ENCODE assay signal across 9 mouse cellular contexts in genomic region chr6:52161336-52162092, GRCm38 (mm10). TPM values are rescaled to one million over a fixed set of nuclear protein-coding genes. Genes with fewer than 3 reads are reported as not detected.
DNase-seq lines count a peak whose midpoint lies in the region; ATAC-seq and TF ChIP-seq lines count a peak whose summit lies in the region.
"Had no signal": no experiment of that assay in that cellular context is flagged by ENCODE, and none has a peak within 500 bp of the region (broad histone marks: within the 10 kb centered on the region; RNA-seq: fewer than 3 reads in every experiment).

No protein-coding gene starts in this region.

- peak overlapping the region; percentile 79 for H3K4me3 ChIP-seq in kidney, embryonic 16.5 days (ENCODE audit: low read length)
- H3K4me3 ChIP-seq in hindbrain, embryonic 12.5 days, result peak overlapping the region; percentile 66
- H3K4me3 ChIP-seq in myocyte, result peak overlapping the region; percentile 86

- DNase-seq in kidney, adult 11 months, result no peak
- DNase-seq in embryo, embryonic 9.5 days (ENCODE audit: extremely low spot score), result peak; percentile 52
- no peak for DNase-seq in cerebellum, adult 18-20 months
- no peak for DNase-seq in B cell, adult 2 months
- DNase-seq in spleen, postnatal 10 days (ENCODE audit: low spot score in 2 of 2), result no peak

- ATAC-seq in kidney, embryonic 16.5 days (ENCODE audit: low FRiP score, low TSS enrichment), result no peak
- no peak for ATAC-seq in hindbrain, embryonic 12.5 days (ENCODE audit: low FRiP score)

- no peak for TF ChIP-seq POLR2A in myocyte (IDR thresholded peaks at IDR 0.05; ENCODE audit: insufficient read length, low read depth)

- peaks cover 80% of the 10 kb centered on the region for H3K4me1 ChIP-seq in kidney, embryonic 16.5 days (ENCODE audit: insufficient read depth, low read length)
- H3K4me1 ChIP-seq in hindbrain, embryonic 12.5 days, result peaks cover 21% of the 10 kb centered on the region

- no peaks in the 10 kb centered on the region for H3K9me3 ChIP-seq in kidney, embryonic 16.5 days (ENCODE audit: low read length)
- no peaks in the 10 kb centered on the region for H3K9me3 ChIP-seq in hindbrain, embryonic 12.5 days (replicated peaks)

- H3K9ac ChIP-seq in kidney, embryonic 16.5 days (replicated peaks; ENCODE audit: low read length), result peak overlapping the region; percentile 56; the same call in 1 of the 2 replicates
- H3K9ac ChIP-seq in hindbrain, embryonic 12.5 days, result peak overlapping the region; percentile 97
- H3K9ac ChIP-seq: liver, embryonic 14.5 days had no signal

- no peak overlapping the region for H3ac ChIP-seq in myocyte (ENCODE audit: control insufficient read depth, insufficient read length)

- H3K27me3 ChIP-seq in kidney, embryonic 16.5 days (ENCODE audit: insufficient read depth, low read length), result peaks cover 12% of the 10 kb centered on the region
- H3K27me3 ChIP-seq in hindbrain, embryonic 12.5 days, result peaks cover 66% of the 10 kb centered on the region
- H3K27me3 ChIP-seq in myocyte (ENCODE audit: control insufficient read depth, insufficient read depth, insufficient read length), result no peaks in the 10 kb centered on the region

- WGBS in kidney, embryonic 16.5 days, result 7% methylated on average over 8 of the region's 8 CpGs
- 5% methylated on average over 8 of the region's 8 CpGs for WGBS in hindbrain, embryonic 12.5 days

- no peaks in the 10 kb centered on the region for H3K36me3 ChIP-seq in kidney, embryonic 16.5 days (ENCODE audit: insufficient read depth, low read length)
- no peaks in the 10 kb centered on the region for H3K36me3 ChIP-seq in hindbrain, embryonic 12.5 days
- H3K36me3 ChIP-seq in myocyte (ENCODE audit: control insufficient read depth, insufficient read depth), result peaks cover 10% of the 10 kb centered on the region

- H3K27ac ChIP-seq in kidney, embryonic 16.5 days (ENCODE audit: low read length), result peak overlapping the region; percentile 84
- peak overlapping the region; percentile 99 for H3K27ac ChIP-seq in hindbrain, embryonic 12.5 days
- H3K27ac ChIP-seq: liver, embryonic 14.5 days had no signal

- H3K4me2 ChIP-seq in kidney, embryonic 16.5 days (replicated peaks; ENCODE audit: low read depth, low read length), result peak overlapping the region; percentile 89
- peak overlapping the region; percentile 88 for H3K4me2 ChIP-seq in hindbrain, embryonic 12.5 days (replicated peaks)
- peak overlapping the region; percentile 98 for H3K4me2 ChIP-seq in myocyte (ENCODE audit: low read depth)

- H3K79me2 ChIP-seq in myocyte (ENCODE audit: control insufficient read depth, insufficient read depth), result peaks cover 16% of the 10 kb centered on the region

TF ChIP-seq in myocyte, 11 proteins besides CTCF, POLR2A, EP300 and RAD21:
- TF ChIP-seq TCF3 (IDR thresholded peaks at IDR 0.05; ENCODE audit: insufficient read length, low read depth), result no peak
- no peak for TF ChIP-seq MAX (IDR thresholded peaks at IDR 0.05; ENCODE audit: low read depth)
- TF ChIP-seq CEBPB (IDR thresholded peaks at IDR 0.05; ENCODE audit: insufficient read depth, poor library complexity, severe bottlenecking), result no peak
- no peak for TF ChIP-seq SRF (IDR thresholded peaks at IDR 0.05; ENCODE audit: control insufficient read depth, insufficient read length, low read depth)
- TF ChIP-seq MYOD1 (IDR thresholded peaks at IDR 0.05; ENCODE audit: control insufficient read depth in 1 of 3, insufficient read length in 2 of 3, low read depth in 2 of 3), result no peak
- TF ChIP-seq MYOG (IDR thresholded peaks at IDR 0.05; ENCODE audit: control insufficient read depth in 1 of 3, insufficient read depth in 1 of 3, insufficient read length in 2 of 3, low read depth in 2 of 3), result no peak
- no peak for TF ChIP-seq REST (IDR thresholded peaks at IDR 0.05; ENCODE audit: insufficient read depth, insufficient read length)
- TF ChIP-seq POLR2AphosphoS2 (IDR thresholded peaks at IDR 0.05; ENCODE audit: insufficient read length, low read depth), result no peak
- TF ChIP-seq TCF12 (IDR thresholded peaks at IDR 0.05; ENCODE audit: insufficient read depth, poor library complexity, severe bottlenecking), result no peak
- no peak for TF ChIP-seq USF1 (IDR thresholded peaks at IDR 0.05; ENCODE audit: low read depth)

RNA-seq across cellular contexts. Expression of gene Hoxa2, which starts 3.1 kb away (rescaled TPM):
- polyA plus RNA-seq in kidney, embryonic 16.5 days (2015; fragmentation: Nextera tagmentation; extraction: Ambion mirVana), result 2.1 and 2.6 TPM in 2 replicates
- polyA plus RNA-seq in hindbrain, embryonic 12.5 days (2016; fragmentation: Nextera tagmentation; extraction: Ambion mirVana), result 52.2 and 70.1 TPM in 2 replicates
- polyA plus RNA-seq in myocyte (2012; fragmentation: generic; extraction: Trizol), result 0.32 TPM

RNA-seq across cellular contexts. Expression of gene Hoxa1, which starts 3.4 kb away (rescaled TPM):
- 0.81 and 0.82 TPM in 2 replicates for polyA plus RNA-seq in kidney, embryonic 16.5 days (2015; fragmentation: Nextera tagmentation; extraction: Ambion mirVana)
- polyA plus RNA-seq in hindbrain, embryonic 12.5 days (2016; fragmentation: Nextera tagmentation; extraction: Ambion mirVana), result 2.1 and 3.2 TPM in 2 replicates
- polyA plus RNA-seq in myocyte (2012; fragmentation: generic; extraction: Trizol), result 2.0 TPM

RNA-seq across cellular contexts. Expression of gene 5730596B20Rik, which starts 15.8 kb away (rescaled TPM):
- 1.7 and 2.5 TPM in 2 replicates for polyA plus RNA-seq in kidney, embryonic 16.5 days (2015; fragmentation: Nextera tagmentation; extraction: Ambion mirVana)
- 5.6 and 6.9 TPM in 2 replicates for polyA plus RNA-seq in hindbrain, embryonic 12.5 days (2016; fragmentation: Nextera tagmentation; extraction: Ambion mirVana)
- polyA plus RNA-seq in myocyte (2012; fragmentation: generic; extraction: Trizol), result 0.11 TPM

RNA-seq across cellular contexts. Expression of gene Hoxa4, which starts 30.0 kb away (rescaled TPM):
- 1.2 and 1.4 TPM in 2 replicates for polyA plus RNA-seq in kidney, embryonic 16.5 days (2015; fragmentation: Nextera tagmentation; extraction: Ambion mirVana)
- polyA plus RNA-seq in hindbrain, embryonic 12.5 days (2016; fragmentation: Nextera tagmentation; extraction: Ambion mirVana), result 6.9 and 12.5 TPM in 2 replicates
- 1.4 TPM for polyA plus RNA-seq in myocyte (2012; fragmentation: generic; extraction: Trizol)

RNA-seq across cellular contexts. Expression of gene Hoxa5, which starts 42.9 kb away (rescaled TPM):
- 9.0 and 9.5 TPM in 2 replicates for polyA plus RNA-seq in kidney, embryonic 16.5 days (2015; fragmentation: Nextera tagmentation; extraction: Ambion mirVana)
- 53.4 and 82.9 TPM in 2 replicates for polyA plus RNA-seq in hindbrain, embryonic 12.5 days (2016; fragmentation: Nextera tagmentation; extraction: Ambion mirVana)
- 1.6 TPM for polyA plus RNA-seq in myocyte (2012; fragmentation: generic; extraction: Trizol)

Comparison
In these comparisons a context has a peak if more than half of its experiments do, and no peak if none do; other contexts are left out.
1. RNA of gene Hoxa2, which starts 3.1 kb away (polyA plus RNA-seq): 52.2 to 70.1 TPM in hindbrain, embryonic 12.5 days; 2.1 to 2.6 TPM in kidney, embryonic 16.5 days and 0.32 TPM in myocyte (single experiment); every median in the first group is over 10 times any median in the second.
2. Peak in every context shown above with its lines, with median percentiles within 50 percentile points of each other: H3K4me2 ChIP-seq and H3K4me3 ChIP-seq.